11 mouse cellular contexts compared by ENCODE assay signal in genomic region chr19:12464127-12464526, GRCm38 (mm10). TPM values are rescaled to one million over a fixed set of nuclear protein-coding genes. Genes with fewer than 3 reads are reported as not detected.
DNase-seq lines count a peak whose midpoint lies in the region; ATAC-seq lines count a peak whose summit lies in the region.
"Had no signal": no experiment of that assay in that cellular context is flagged by ENCODE, and none has a peak within 500 bp of the region (broad histone marks: within the 10 kb centered on the region; RNA-seq: fewer than 3 reads in every experiment).

No protein-coding gene starts in this region.

- H3K9me3 ChIP-seq in heart, embryonic 15.5 days (replicated peaks): no peaks in the 10 kb centered on the region
- no peaks in the 10 kb centered on the region for H3K9me3 ChIP-seq in heart, embryonic 11.5 days (replicated peaks; ENCODE audit: control insufficient read depth, low read length)
- H3K9me3 ChIP-seq in stomach, embryonic 16.5 days (replicated peaks; ENCODE audit: control insufficient read depth, low read length): no peaks in the 10 kb centered on the region
- no peaks in the 10 kb centered on the region for H3K9me3 ChIP-seq in embryonic facial prominence, embryonic 10.5 days

- H3K9ac ChIP-seq in heart, embryonic 15.5 days: no peak overlapping the region
- no peak overlapping the region for H3K9ac ChIP-seq in heart, embryonic 11.5 days (ENCODE audit: low read depth, low read length)
- no peak overlapping the region for H3K9ac ChIP-seq in stomach, embryonic 16.5 days (ENCODE audit: low read length)
- H3K9ac ChIP-seq: forebrain, postnatal 0 days had no signal

- ATAC-seq in heart, embryonic 15.5 days (replicated peaks; ENCODE audit: insufficient number of reproducible peaks, insufficient read depth, low FRiP score, low read depth): no peak
- ATAC-seq in heart, embryonic 11.5 days (replicated peaks; ENCODE audit: insufficient number of reproducible peaks, low FRiP score, low TSS enrichment): no peak
- peak; percentile 72 to 74 for ATAC-seq in hematopoietic stem cell, adult 5-6 weeks (replicated peaks in 1 of 2; ENCODE audit: insufficient read depth in 1 of 2, low FRiP score in 2 of 2, low TSS enrichment in 1 of 2, low read depth in 1 of 2, poor library complexity in 2 of 2, severe bottlenecking in 2 of 2)
- ATAC-seq in stomach, embryonic 16.5 days (ENCODE audit: insufficient read depth, low FRiP score): no peak; the same call in 1 of the 2 replicates
- ATAC-seq: forebrain, postnatal 0 days; midbrain, embryonic 16.5 days had no signal

- no peak overlapping the region for H3K4me2 ChIP-seq in heart, embryonic 15.5 days
- H3K4me2 ChIP-seq in heart, embryonic 11.5 days: no peak overlapping the region
- H3K4me2 ChIP-seq in stomach, embryonic 16.5 days (ENCODE audit: low read depth, low read length): no peak overlapping the region

- H3K4me3 ChIP-seq in heart, embryonic 15.5 days: no peak overlapping the region
- no peak overlapping the region for H3K4me3 ChIP-seq in heart, embryonic 11.5 days (ENCODE audit: low read depth, low read length)
- no peak overlapping the region for H3K4me3 ChIP-seq in stomach, embryonic 16.5 days (replicated peaks; ENCODE audit: low read length)
- H3K4me3 ChIP-seq in embryonic facial prominence, embryonic 10.5 days: no peak overlapping the region

- H3K27me3 ChIP-seq in heart, embryonic 15.5 days: no peaks in the 10 kb centered on the region
- H3K27me3 ChIP-seq in heart, embryonic 11.5 days (ENCODE audit: control insufficient read depth, insufficient read depth, low read length): no peaks in the 10 kb centered on the region
- H3K27me3 ChIP-seq in stomach, embryonic 16.5 days (ENCODE audit: control insufficient read depth, insufficient read depth, low read length): no peaks in the 10 kb centered on the region
- H3K27me3 ChIP-seq in embryonic facial prominence, embryonic 10.5 days (replicated peaks; ENCODE audit: low read depth, poor library complexity, severe bottlenecking): no peaks in the 10 kb centered on the region

- WGBS in heart, embryonic 15.5 days: 73% methylated on average over 5 of the region's 5 CpGs
- WGBS in heart, embryonic 11.5 days (ENCODE audit: insufficient replicate concordance): 71% methylated on average over 5 of the region's 5 CpGs
- WGBS in stomach, embryonic 16.5 days: 50% methylated on average over 5 of the region's 5 CpGs
- 82% methylated on average over 5 of the region's 5 CpGs for WGBS in embryonic facial prominence, embryonic 10.5 days

- H3K36me3 ChIP-seq in heart, embryonic 15.5 days: no peaks in the 10 kb centered on the region
- no peaks in the 10 kb centered on the region for H3K36me3 ChIP-seq in heart, embryonic 11.5 days (ENCODE audit: control insufficient read depth, insufficient read depth, low read length)
- no peaks in the 10 kb centered on the region for H3K36me3 ChIP-seq in stomach, embryonic 16.5 days (ENCODE audit: control insufficient read depth, insufficient read depth, low read length)
- H3K36me3 ChIP-seq in embryonic facial prominence, embryonic 10.5 days (replicated peaks): peaks cover 21% of the 10 kb centered on the region

- peak; percentile 12 to 49 for DNase-seq in spleen, postnatal 4 days (ENCODE audit: low spot score in 2 of 2)
- no peak for DNase-seq in spleen, adult 12 weeks (ENCODE audit: low spot score)
- no peak for DNase-seq in embryonic facial prominence, embryonic 10.5 days (ENCODE audit: low spot score)
- DNase-seq in thymus, adult 18-20 months: no peak
- DNase-seq: forebrain, postnatal 0 days; kidney, adult 2 months had no signal

- peaks cover 5% of the 10 kb centered on the region; the same call in 1 of the 2 replicates for H3K4me1 ChIP-seq in heart, embryonic 15.5 days (replicated peaks)
- H3K4me1 ChIP-seq in heart, embryonic 11.5 days (ENCODE audit: control insufficient read depth, insufficient read depth, low read length): no peaks in the 10 kb centered on the region
- no peaks in the 10 kb centered on the region; the same call in 1 of the 2 replicates for H3K4me1 ChIP-seq in stomach, embryonic 16.5 days (ENCODE audit: control insufficient read depth, insufficient read depth, low read length)
- peaks cover 8% of the 10 kb centered on the region for H3K4me1 ChIP-seq in embryonic facial prominence, embryonic 10.5 days

- peak overlapping the region; percentile 1; the same call in 1 of the 2 replicates for H3K27ac ChIP-seq in heart, embryonic 15.5 days
- no peak overlapping the region for H3K27ac ChIP-seq in heart, embryonic 11.5 days (ENCODE audit: low read depth, low read length)
- peak overlapping the region; percentile 66; the same call in 1 of the 2 replicates for H3K27ac ChIP-seq in stomach, embryonic 16.5 days (ENCODE audit: low read length)
- no peak overlapping the region for H3K27ac ChIP-seq in embryonic facial prominence, embryonic 10.5 days (replicated peaks)

RNA-seq across cellular contexts. Expression of gene Mpeg1, which starts 3.5 kb away (rescaled TPM):
- 0.54 and 0.72 TPM in 2 replicates for polyA plus RNA-seq in heart, embryonic 15.5 days (2015; fragmentation: Nextera tagmentation; extraction: Ambion mirVana)
- polyA plus RNA-seq in heart, embryonic 11.5 days (2014; fragmentation: Nextera tagmentation; extraction: Ambion mirVana): 0.28 and 0.56 TPM in 2 replicates
- total RNA-seq in hematopoietic stem cell, adult 5-6 weeks (2017): 15.1 and 28.2 TPM in 2 replicates
- polyA plus RNA-seq in stomach, embryonic 16.5 days (2015; fragmentation: Nextera tagmentation; extraction: Ambion mirVana): 1.3 and 1.8 TPM in 2 replicates
- 0.08 and 0.17 TPM in 2 replicates for polyA plus RNA-seq in embryonic facial prominence, embryonic 10.5 days (2016; fragmentation: Nextera tagmentation; extraction: Ambion mirVana)

RNA-seq across cellular contexts. Expression of gene Pfpl, which starts 36.4 kb away (rescaled TPM):
- polyA plus RNA-seq in heart, embryonic 15.5 days (2015; fragmentation: Nextera tagmentation; extraction: Ambion mirVana): not detected in 2 replicates
- not detected in 2 replicates for polyA plus RNA-seq in heart, embryonic 11.5 days (2014; fragmentation: Nextera tagmentation; extraction: Ambion mirVana)
- not detected in 2 replicates for total RNA-seq in hematopoietic stem cell, adult 5-6 weeks (2017)
- not detected in 2 replicates for polyA plus RNA-seq in stomach, embryonic 16.5 days (2015; fragmentation: Nextera tagmentation; extraction: Ambion mirVana)
- not detected in 2 replicates for polyA plus RNA-seq in embryonic facial prominence, embryonic 10.5 days (2016; fragmentation: Nextera tagmentation; extraction: Ambion mirVana)
- total RNA-seq: forebrain, postnatal 0 days had no signal
- polyA plus RNA-seq: forebrain, postnatal 0 days; kidney, adult 2 months; midbrain, embryonic 16.5 days had no signal

RNA-seq across cellular contexts. Expression of gene Dtx4, which starts 37.1 kb away (rescaled TPM):
- 2.5 and 4.5 TPM in 2 replicates for polyA plus RNA-seq in heart, embryonic 15.5 days (2015; fragmentation: Nextera tagmentation; extraction: Ambion mirVana)
- 1.3 and 1.8 TPM in 2 replicates for polyA plus RNA-seq in heart, embryonic 11.5 days (2014; fragmentation: Nextera tagmentation; extraction: Ambion mirVana)
- total RNA-seq in hematopoietic stem cell, adult 5-6 weeks (2017): 5.3 and 8.2 TPM in 2 replicates
- polyA plus RNA-seq in stomach, embryonic 16.5 days (2015; fragmentation: Nextera tagmentation; extraction: Ambion mirVana): 14.7 and 15.7 TPM in 2 replicates
- polyA plus RNA-seq in embryonic facial prominence, embryonic 10.5 days (2016; fragmentation: Nextera tagmentation; extraction: Ambion mirVana): 12.1 and 19.8 TPM in 2 replicates

RNA-seq across cellular contexts. Expression of gene Olfr1441, which starts 46.9 kb away (rescaled TPM):
- polyA plus RNA-seq in heart, embryonic 15.5 days (2015; fragmentation: Nextera tagmentation; extraction: Ambion mirVana): not detected in 2 replicates
- polyA plus RNA-seq in heart, embryonic 11.5 days (2014; fragmentation: Nextera tagmentation; extraction: Ambion mirVana): not detected in 2 replicates
- total RNA-seq in hematopoietic stem cell, adult 5-6 weeks (2017): not detected in 2 replicates
- not detected in 2 replicates for polyA plus RNA-seq in stomach, embryonic 16.5 days (2015; fragmentation: Nextera tagmentation; extraction: Ambion mirVana)
- not detected in 2 replicates for polyA plus RNA-seq in embryonic facial prominence, embryonic 10.5 days (2016; fragmentation: Nextera tagmentation; extraction: Ambion mirVana)
- total RNA-seq: forebrain, postnatal 0 days had no signal
- polyA plus RNA-seq: forebrain, postnatal 0 days; kidney, adult 2 months; midbrain, embryonic 16.5 days had no signal

Comparison
In these comparisons a context has a peak if more than half of its experiments do, and no peak if none do; other contexts are left out.
1. H3K27ac ChIP-seq: peak in heart, embryonic 15.5 days (single experiment) and stomach, embryonic 16.5 days (single experiment); none in heart, embryonic 11.5 days (single experiment) and embryonic facial prominence, embryonic 10.5 days (single experiment).
2. DNase-seq: peak in spleen, postnatal 4 days (2 of 2); none in spleen, adult 12 weeks (single experiment), embryonic facial prominence, embryonic 10.5 days (single experiment) and thymus, adult 18-20 months (0 of 2).
3. ATAC-seq: peak in hematopoietic stem cell, adult 5-6 weeks (2 of 2); none in heart, embryonic 15.5 days (single experiment), heart, embryonic 11.5 days (single experiment) and stomach, embryonic 16.5 days (single experiment).